Mouse (Mus musculus) adrenal gland, adult (tissue): Measurements from ENCODE around the gene Rreb1.
A peak's percentile ranks its signal among the peaks of the same experiment; 100 is the strongest.

ENCODE experiments used
- DNase-seq, 2 experiments: peaks; one replicate each; pipeline ENCODE4 v3.0.0; 2022 to 2023; ENCODE audit warnings: low spot score in 1 of 2; ENCODE audit not compliant: inconsistent age in 2 of 2

Gene Rreb1

GRCm38 (mm10) chr13:37908493-37908892 is 130.3 kb downstream of the Rreb1 start:
- DNase-seq, result no peak

- DNase-seq, result no peak
Measured at GRCm38 (mm10) chr13:37909225-37909624, 131.0 kb downstream of the Rreb1 start.

- no peak for DNase-seq
Measured at GRCm38 (mm10) chr13:37912011-37912410, 133.8 kb downstream of the Rreb1 start.

DNA sequence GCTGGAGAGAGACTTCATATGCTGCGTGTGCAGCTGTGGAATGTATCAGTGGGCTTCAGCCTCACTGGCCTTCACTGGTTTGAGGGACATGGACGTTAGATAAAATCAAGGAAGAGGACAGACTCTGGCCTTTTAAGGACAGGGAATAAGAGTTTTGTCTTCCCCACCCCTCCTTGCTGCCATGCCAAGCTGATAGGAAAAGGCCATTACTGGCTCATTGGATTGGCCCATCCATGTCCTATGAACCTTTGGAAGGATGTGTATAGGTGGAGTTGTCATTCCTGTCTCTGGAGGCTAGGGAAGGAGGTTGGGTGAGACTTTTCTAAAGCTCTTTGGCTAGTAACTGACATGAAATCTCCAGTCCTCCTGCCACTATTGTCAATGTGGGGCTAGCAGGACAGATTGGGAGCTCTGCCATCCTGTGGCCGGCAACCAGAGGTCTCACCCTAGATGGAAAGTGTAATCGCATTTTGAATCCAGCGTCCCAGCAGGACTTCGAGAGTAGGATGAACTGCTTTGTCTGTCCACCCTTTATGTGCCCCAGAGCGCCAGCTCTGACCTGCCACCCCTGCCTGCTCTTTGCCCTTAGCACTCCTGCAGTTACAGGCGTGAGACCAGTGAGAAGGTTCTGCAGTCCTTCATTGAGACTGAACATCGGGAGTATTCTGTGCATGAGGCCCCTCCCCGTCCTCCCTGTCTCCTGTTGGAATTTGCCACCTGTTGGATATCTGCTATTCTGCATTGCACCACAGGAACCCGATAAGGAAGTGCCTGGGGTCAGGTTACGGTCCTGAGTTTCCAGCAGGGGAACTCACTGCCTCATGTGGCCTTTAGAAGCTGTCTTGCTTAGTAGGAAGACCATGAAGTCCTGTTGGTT is 134.6 kb downstream of the Rreb1 start:
- DNase-seq, result no peak

DNA sequence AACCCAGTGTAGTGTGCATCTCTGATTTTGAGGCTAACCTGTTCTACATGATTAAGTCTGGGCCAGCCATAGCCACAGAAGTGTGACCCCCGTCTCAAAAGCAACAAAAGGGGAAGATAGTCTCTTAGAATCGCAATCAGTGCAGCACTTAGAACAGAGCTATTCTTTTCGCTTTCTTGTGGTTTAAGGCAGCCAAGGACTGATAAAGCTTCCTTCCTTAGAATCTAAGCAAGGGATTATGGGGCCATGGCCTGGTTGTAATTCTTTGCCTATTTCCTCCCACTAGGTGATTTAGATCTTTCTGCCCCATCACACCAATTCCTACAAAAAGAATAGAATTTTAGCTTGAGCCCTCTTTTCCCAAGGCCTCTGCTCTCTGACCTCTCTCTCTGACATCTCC is 135.8 kb downstream of the Rreb1 start:
- DNase-seq, result no peak

GRCm38 (mm10) chr13:37918336-37919261 is 140.4 kb downstream of the Rreb1 start:
- DNase-seq, result no peak

DNA sequence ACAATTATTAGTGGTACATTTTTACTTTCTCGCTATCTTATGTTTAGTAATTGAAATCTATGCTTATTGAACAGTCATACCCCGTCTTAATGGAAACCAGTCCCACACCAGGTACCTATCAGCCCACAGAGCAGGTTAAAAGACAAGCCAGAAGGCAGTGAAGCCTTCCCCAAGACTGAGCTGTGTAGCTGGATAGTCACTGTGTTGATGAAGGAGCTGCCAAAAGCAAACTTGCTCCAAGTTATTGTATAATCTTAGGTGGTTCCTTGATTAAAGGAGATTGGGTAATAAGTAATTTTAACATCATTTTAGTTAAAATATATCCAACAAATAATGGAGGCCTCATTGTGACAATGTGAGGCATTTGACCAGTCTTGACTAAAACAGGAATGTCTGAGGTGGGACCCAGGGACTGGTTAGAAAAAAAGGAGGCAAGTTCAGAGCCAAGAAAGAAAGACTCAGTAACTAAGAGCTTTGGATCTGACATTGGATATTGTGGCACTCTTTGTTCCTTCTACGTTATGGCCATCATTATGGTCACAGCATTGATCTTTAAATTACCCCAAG is 141.6 kb downstream of the Rreb1 start:
- no peak for DNase-seq

GRCm38 (mm10) chr13:37920727-37921126 is 142.5 kb downstream of the Rreb1 start:
- no peak for DNase-seq

GRCm38 (mm10) chr13:37923091-37923490 is 144.9 kb downstream of the Rreb1 start:
- DNase-seq, result no peak

GRCm38 (mm10) chr13:37923643-37924460 is 145.7 kb downstream of the Rreb1 start:
- DNase-seq, result no peak

DNA sequence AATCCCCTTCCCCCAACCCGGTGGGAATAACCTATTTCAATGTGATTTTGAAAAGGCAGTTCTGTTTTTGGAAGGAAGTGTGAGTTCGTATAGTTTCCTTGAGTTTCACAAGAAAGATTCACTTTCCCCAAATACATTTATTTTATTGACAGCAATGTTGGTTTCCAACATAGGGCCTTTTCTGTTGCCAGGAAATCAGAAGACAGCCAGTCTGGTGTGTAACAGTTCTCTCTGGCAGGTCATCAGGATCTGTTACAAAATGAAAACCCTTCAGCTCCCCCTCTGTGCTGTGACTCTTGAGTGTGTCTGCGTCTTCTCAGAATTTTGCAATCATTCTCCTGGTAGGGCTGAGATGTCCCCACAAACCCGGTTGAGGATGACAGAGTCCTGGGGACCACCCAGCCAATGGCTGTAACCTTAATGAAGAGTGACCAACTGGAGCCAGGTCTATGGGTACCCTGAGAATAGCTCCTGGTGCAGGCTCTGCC is 146.3 kb downstream of the Rreb1 start:
- DNase-seq, result peak in 1 of 2 experiments; percentile 48

DNA sequence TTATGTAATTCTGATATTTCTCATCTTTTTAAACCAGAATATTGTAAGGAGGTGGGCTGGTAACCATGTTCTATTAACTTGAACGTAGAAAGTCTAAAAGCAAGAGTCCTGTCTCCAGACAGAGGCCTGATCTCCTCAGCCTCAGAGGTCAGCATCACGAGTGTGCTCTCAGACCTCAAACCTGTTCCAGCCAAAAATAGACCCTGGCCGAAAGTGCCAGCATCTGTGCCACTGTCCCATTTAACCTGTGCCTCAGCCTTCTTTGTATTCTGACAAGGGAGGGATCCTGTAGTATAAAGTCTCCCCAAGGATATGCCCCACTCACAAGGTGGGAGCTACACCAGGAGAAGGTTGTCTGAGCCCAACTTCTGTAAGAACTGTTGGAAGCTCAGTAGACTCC is 148.2 kb downstream of the Rreb1 start:
- DNase-seq, result no peak

GRCm38 (mm10) chr13:37929532-37929931 is 151.3 kb downstream of the Rreb1 start:
- DNase-seq, result peak; percentile 71 to 85

DNA sequence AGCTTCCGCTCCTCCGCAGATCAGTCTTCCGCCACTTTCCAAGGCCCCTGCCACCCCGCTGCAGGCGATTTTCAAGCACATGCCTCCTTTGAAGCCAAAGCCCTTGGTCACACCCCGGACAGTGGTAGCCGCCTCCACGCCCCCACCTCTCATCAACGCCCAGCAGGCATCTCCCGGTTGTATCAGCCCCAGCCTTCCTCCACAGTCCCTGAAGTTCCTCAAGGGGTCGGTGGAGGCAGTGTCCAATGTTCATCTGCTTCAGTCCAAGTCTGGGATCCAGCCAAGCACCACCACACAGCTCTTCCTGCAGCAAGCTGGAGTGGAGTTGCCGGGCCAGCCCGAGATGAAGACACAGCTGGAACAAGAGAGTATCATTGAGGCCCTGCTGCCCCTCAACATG is 151.9 kb downstream of the Rreb1 start:
- no peak for DNase-seq

DNA sequence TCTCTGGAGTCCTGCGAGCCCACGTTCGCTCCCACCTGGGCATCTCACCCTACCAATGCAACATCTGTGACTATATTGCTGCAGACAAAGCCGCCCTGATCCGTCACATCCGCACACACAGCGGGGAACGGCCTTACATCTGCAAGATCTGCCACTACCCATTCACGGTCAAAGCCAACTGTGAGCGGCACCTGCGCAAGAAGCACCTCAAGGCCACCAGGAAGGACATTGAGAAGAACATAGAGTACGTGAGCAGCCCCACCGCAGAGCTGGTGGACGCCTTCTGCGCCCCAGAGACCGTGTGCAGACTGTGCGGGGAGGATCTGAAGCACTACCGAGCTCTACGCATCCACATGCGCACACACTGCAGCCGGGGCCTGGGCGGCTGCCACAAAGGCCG is 152.4 kb downstream of the Rreb1 start:
- no peak for DNase-seq

DNA sequence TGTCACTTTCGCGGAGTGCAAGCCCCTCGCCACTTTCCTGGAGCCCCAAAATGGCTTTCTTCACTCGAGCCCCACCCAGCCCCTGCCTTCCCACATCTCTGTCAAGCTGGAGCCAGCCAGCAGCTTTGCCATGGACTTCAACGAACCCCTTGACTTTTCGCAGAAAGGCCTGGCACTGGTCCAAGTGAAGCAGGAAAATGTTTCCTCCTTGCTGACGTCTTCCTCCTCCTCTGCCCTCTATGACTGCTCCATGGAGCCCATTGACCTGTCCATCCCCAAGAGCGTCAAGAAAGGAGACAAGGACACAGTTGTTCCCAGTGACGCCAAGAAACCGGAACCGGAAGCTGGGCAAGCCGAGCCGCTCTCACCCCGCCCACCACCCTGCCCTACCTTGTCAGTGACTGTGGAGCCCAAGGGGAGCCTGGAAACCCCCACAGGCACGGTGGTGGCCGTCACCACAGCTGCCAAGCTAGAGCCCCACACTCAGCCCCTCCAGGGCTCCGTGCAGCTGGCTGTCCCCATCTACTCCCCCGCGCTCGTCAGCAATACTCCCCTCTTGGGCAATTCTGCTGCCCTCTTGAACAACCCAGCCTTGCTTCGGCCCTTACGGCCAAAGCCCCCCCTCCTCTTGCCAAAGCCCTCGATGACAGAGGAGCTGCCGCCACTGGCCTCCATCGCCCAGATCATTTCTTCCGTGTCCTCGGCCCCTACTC is 153.2 kb downstream of the Rreb1 start:
- peak in 1 of 2 experiments; percentile 79 for DNase-seq

DNA sequence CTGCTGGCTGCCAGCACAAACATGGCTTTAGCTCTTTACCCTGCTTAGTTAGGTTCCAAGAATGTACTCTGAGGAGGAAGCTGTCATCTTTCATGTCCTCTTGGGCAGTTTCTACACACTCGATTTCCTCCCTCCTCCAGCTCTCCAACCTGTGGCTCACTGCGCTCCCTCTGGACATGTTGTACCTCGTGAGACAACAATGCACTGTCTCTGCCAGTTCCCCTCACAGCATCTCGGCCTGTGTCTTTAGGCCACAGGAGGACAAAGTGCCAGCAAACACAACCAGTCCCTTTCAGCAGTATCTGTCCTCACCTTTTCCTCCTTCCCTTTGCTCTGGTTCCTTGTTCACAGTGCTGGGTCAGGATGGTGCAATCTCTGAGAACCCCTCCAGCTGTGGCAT is 155.9 kb downstream of the Rreb1 start:
- DNase-seq, result peak; percentile 42 to 63

GRCm38 (mm10) chr13:37934920-37935319 is 156.7 kb downstream of the Rreb1 start:
- peak; percentile 84 to 94 for DNase-seq

GRCm38 (mm10) chr13:37936351-37936750 is 158.2 kb downstream of the Rreb1 start:
- DNase-seq, result peak in 1 of 2 experiments; percentile 76

GRCm38 (mm10) chr13:37940167-37940566 is 162.0 kb downstream of the Rreb1 start:
- peak in 1 of 2 experiments; percentile 31 for DNase-seq
